Mouse (Mus musculus): ENCODE measurements around the gene Txndc16. TPM values are rescaled to one million over a fixed set of nuclear protein-coding genes. Genes with fewer than 3 reads are reported as not detected.

The Txndc16 gene
- polyA plus RNA-seq, 1 experiment from 2014 or later = 3.7 TPM

GRCm38 (mm10) chr14:45140344-45141080, 79.6 kb downstream of the Txndc16 start:
- ATAC-seq (ENCODE audit: low FRiP score, low TSS enrichment) = no peak
- Histone ChIP-seq H3K27me3 (ENCODE audit: control insufficient read depth, insufficient read depth, low read length) (no peaks in the 10 kb centered on the region), H3K9me3 (ENCODE audit: control insufficient read depth, low read length) (no peaks in the 10 kb centered on the region), H3K4me3 (ENCODE audit: low read depth, low read length) (no peak overlapping the region), H3K27ac (replicated peaks) (no peak overlapping the region), H3K4me2 (replicated peaks; ENCODE audit: low read depth) (no peak overlapping the region), H3K9ac (ENCODE audit: low read length) (no peak overlapping the region), H3K4me1 (replicated peaks; ENCODE audit: control insufficient read depth, insufficient read depth) (no peaks in the 10 kb centered on the region), H3K36me3 (ENCODE audit: control insufficient read depth, insufficient read depth, low read length) (no peaks in the 10 kb centered on the region)
- TF ChIP-seq CTCF (IDR thresholded peaks at IDR 0.05; ENCODE audit: low read depth) (no peak), EP300 (optimal IDR thresholded peaks at IDR 0.05) (no peak)
- WGBS = 65% methylated on average over 17 of the region's 17 CpGs
- no peak for DNase-seq (ENCODE audit: low spot score)

- Histone ChIP-seq H3K9ac (ENCODE audit: low read length) (no peak overlapping the region), H3K36me3 (ENCODE audit: control insufficient read depth, insufficient read depth, low read length) (no peaks in the 10 kb centered on the region), H3K4me3 (ENCODE audit: low read depth, low read length) (no peak overlapping the region), H3K4me2 (replicated peaks; ENCODE audit: low read depth) (no peak overlapping the region), H3K9me3 (ENCODE audit: control insufficient read depth, low read length) (no peaks in the 10 kb centered on the region), H3K4me1 (replicated peaks; ENCODE audit: control insufficient read depth, insufficient read depth) (no peaks in the 10 kb centered on the region), H3K27me3 (ENCODE audit: control insufficient read depth, insufficient read depth, low read length) (no peaks in the 10 kb centered on the region), H3K27ac (replicated peaks) (no peak overlapping the region)
- ATAC-seq (ENCODE audit: low FRiP score, low TSS enrichment) = no peak
- 68% methylated on average over 2 of the region's 2 CpGs for WGBS
- TF ChIP-seq CTCF (IDR thresholded peaks at IDR 0.05; ENCODE audit: low read depth) (no peak), EP300 (optimal IDR thresholded peaks at IDR 0.05) (no peak)
- DNase-seq (ENCODE audit: low spot score) = no peak
Measured at GRCm38 (mm10) chr14:45135961-45136360, 84.2 kb downstream of the Txndc16 start.

GRCm38 (mm10) chr14:45135560-45135959, 84.6 kb downstream of the Txndc16 start:
- Histone ChIP-seq H3K4me2 (replicated peaks; ENCODE audit: low read depth) (no peak overlapping the region), H3K36me3 (ENCODE audit: control insufficient read depth, insufficient read depth, low read length) (no peaks in the 10 kb centered on the region), H3K27me3 (ENCODE audit: control insufficient read depth, insufficient read depth, low read length) (no peaks in the 10 kb centered on the region), H3K4me3 (ENCODE audit: low read depth, low read length) (no peak overlapping the region), H3K9me3 (ENCODE audit: control insufficient read depth, low read length) (no peaks in the 10 kb centered on the region), H3K27ac (replicated peaks) (no peak overlapping the region), H3K9ac (ENCODE audit: low read length) (no peak overlapping the region), H3K4me1 (replicated peaks; ENCODE audit: control insufficient read depth, insufficient read depth) (no peaks in the 10 kb centered on the region)
- no peak for DNase-seq (ENCODE audit: low spot score)
- TF ChIP-seq CTCF (IDR thresholded peaks at IDR 0.05; ENCODE audit: low read depth) (no peak), EP300 (optimal IDR thresholded peaks at IDR 0.05) (no peak)
- ATAC-seq (ENCODE audit: low FRiP score, low TSS enrichment) = no peak
- WGBS = 47% methylated on average over 9 of the region's 9 CpGs

- Histone ChIP-seq H3K27ac (replicated peaks) (no peak overlapping the region), H3K36me3 (ENCODE audit: control insufficient read depth, insufficient read depth, low read length) (no peaks in the 10 kb centered on the region), H3K9me3 (ENCODE audit: control insufficient read depth, low read length) (no peaks in the 10 kb centered on the region), H3K9ac (ENCODE audit: low read length) (no peak overlapping the region), H3K4me2 (replicated peaks; ENCODE audit: low read depth) (no peak overlapping the region), H3K27me3 (ENCODE audit: control insufficient read depth, insufficient read depth, low read length) (no peaks in the 10 kb centered on the region), H3K4me3 (ENCODE audit: low read depth, low read length) (no peak overlapping the region), H3K4me1 (replicated peaks; ENCODE audit: control insufficient read depth, insufficient read depth) (no peaks in the 10 kb centered on the region)
- no peak for DNase-seq (ENCODE audit: low spot score)
- 20% methylated on average over 4 of the region's 4 CpGs for WGBS
- no peak for TF ChIP-seq CTCF (IDR thresholded peaks at IDR 0.05; ENCODE audit: low read depth)
- TF ChIP-seq EP300 (optimal IDR thresholded peaks at IDR 0.05) = no peak
- no peak for ATAC-seq (ENCODE audit: low FRiP score, low TSS enrichment)
Measured at GRCm38 (mm10) chr14:45118359-45118758, 101.8 kb downstream of the Txndc16 start.

GRCm38 (mm10) chr14:45102201-45102600, 117.9 kb downstream of the Txndc16 start:
- H3K4me1 ChIP-seq (replicated peaks; ENCODE audit: control insufficient read depth, insufficient read depth) = no peaks in the 10 kb centered on the region
- no peak overlapping the region for H3K4me2 ChIP-seq (replicated peaks; ENCODE audit: low read depth)
- no peak for ATAC-seq (ENCODE audit: low FRiP score, low TSS enrichment)
- no peak overlapping the region for H3K27ac ChIP-seq (replicated peaks)
- no peaks in the 10 kb centered on the region for H3K27me3 ChIP-seq (ENCODE audit: control insufficient read depth, insufficient read depth, low read length)
- 82% methylated on average over 8 of the region's 8 CpGs for WGBS
- no peak for DNase-seq (ENCODE audit: low spot score)
- no peak overlapping the region for H3K9ac ChIP-seq (ENCODE audit: low read length)
- H3K4me3 ChIP-seq (ENCODE audit: low read depth, low read length) = no peak overlapping the region
- H3K9me3 ChIP-seq (ENCODE audit: control insufficient read depth, low read length) = no peaks in the 10 kb centered on the region
- TF ChIP-seq EP300 (optimal IDR thresholded peaks at IDR 0.05) = no peak
- no peak for TF ChIP-seq CTCF (IDR thresholded peaks at IDR 0.05; ENCODE audit: low read depth)
- H3K36me3 ChIP-seq (ENCODE audit: control insufficient read depth, insufficient read depth, low read length) = no peaks in the 10 kb centered on the region

- Histone ChIP-seq H3K4me2 (replicated peaks; ENCODE audit: low read depth) (no peak overlapping the region), H3K9ac (ENCODE audit: low read length) (no peak overlapping the region), H3K27ac (replicated peaks) (no peak overlapping the region), H3K4me1 (replicated peaks; ENCODE audit: control insufficient read depth, insufficient read depth) (no peaks in the 10 kb centered on the region), H3K4me3 (ENCODE audit: low read depth, low read length) (no peak overlapping the region), H3K36me3 (ENCODE audit: control insufficient read depth, insufficient read depth, low read length) (no peaks in the 10 kb centered on the region), H3K27me3 (ENCODE audit: control insufficient read depth, insufficient read depth, low read length) (no peaks in the 10 kb centered on the region), H3K9me3 (ENCODE audit: control insufficient read depth, low read length) (no peaks in the 10 kb centered on the region)
- TF ChIP-seq EP300 (optimal IDR thresholded peaks at IDR 0.05) (no peak), CTCF (IDR thresholded peaks at IDR 0.05; ENCODE audit: low read depth) (no peak)
- no peak for ATAC-seq (ENCODE audit: low FRiP score, low TSS enrichment)
- no peak for DNase-seq (ENCODE audit: low spot score)
- WGBS = 74% methylated on average over 3 of the region's 3 CpGs
Measured at GRCm38 (mm10) chr14:45092327-45092726, 127.8 kb downstream of the Txndc16 start.
